Mouse (Mus musculus): ENCODE results near the gene Cbr3. TPM values are rescaled to one million over a fixed set of nuclear protein-coding genes. Genes with fewer than 3 reads are reported as not detected.
"Not testable (repeated sequence)": the region's sequence is repeated elsewhere in the genome, so short reads cannot be mapped to it uniquely, and the experiment has no call there.

Cbr3 gene
- total and polyA plus RNA-seq, 3 experiments = 7.8 to 10.8 (median 9.8) TPM

DNA sequence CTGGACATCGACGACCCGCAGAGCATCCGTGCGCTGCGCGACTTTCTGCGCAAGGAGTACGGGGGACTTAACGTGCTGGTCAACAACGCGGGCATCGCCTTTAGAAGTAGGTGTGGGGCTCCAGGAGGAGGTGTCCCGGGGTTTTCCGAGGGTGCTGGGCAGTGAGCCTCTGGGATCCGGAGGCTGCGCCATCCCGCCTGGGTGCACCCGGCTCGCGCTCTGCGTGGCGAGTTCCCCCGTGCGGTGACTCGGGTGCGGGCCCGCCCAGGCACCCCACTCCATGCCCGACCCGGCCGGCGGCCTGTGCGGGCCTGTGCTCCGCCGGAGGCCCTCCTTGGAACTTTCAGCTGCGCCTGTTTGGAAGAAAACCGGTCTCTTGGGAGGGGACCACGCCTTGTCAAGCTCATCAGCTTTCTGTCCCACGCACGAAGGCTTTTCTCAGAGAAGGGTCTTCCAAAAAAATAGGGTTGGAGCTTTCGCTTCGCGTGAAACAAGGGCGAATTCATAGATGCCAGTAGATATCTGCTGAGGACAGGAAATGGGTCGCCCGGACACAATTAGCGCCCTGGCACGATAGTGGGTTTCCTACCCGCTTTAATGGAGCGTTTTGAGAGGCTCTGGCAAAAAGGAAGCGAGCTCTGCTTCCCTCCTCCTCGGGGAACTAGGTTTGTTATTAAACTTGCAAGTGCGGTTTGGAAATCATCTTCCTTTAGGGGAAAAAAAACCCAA, 657 bp downstream of the Cbr3 start:
- Histone ChIP-seq H3K36me3 (replicated peaks in 1 of 2; ENCODE audit: control insufficient read depth in 1 of 2, insufficient read depth in 1 of 2, low read length in 1 of 2) (no peaks in the 10 kb centered on the region), H3K4me3 (replicated peaks in 1 of 3; ENCODE audit: low read depth in 2 of 3, low read length in 2 of 3, poor library complexity in 1 of 3) (peak overlapping the region; percentile 44 to 70 (median 49)), H3K9ac (ENCODE audit: insufficient read depth, low read depth) (peak overlapping the region; percentile 27), H3K79me2 (replicated peaks; ENCODE audit: control insufficient read depth, extremely low read depth, insufficient read depth, poor library complexity, severe bottlenecking) (no peaks in the 10 kb centered on the region), H3K4me2 (ENCODE audit: insufficient read depth, low read depth, poor library complexity, severe bottlenecking) (peak overlapping the region; percentile 64), H3K9me3 (replicated peaks; ENCODE audit: low read length) (no peaks in the 10 kb centered on the region), H3K4me1 (ENCODE audit: control insufficient read depth in 1 of 2, insufficient read depth in 2 of 2) (peaks cover 19 to 32% of the 10 kb centered on the region in 2 experiments), H3K27me3 (replicated peaks) (peaks cover 58% of the 10 kb centered on the region), H3K27ac (ENCODE audit: insufficient read depth, low read depth) (no peak overlapping the region)
- TF ChIP-seq NRF1 (IDR thresholded peaks at IDR 0.05; ENCODE audit: low read depth, low read length) (peak; percentile 62), PAX5 (IDR thresholded peaks at IDR 0.05; ENCODE audit: low read length) (no peak), UBTF (IDR thresholded peaks at IDR 0.05; ENCODE audit: low read depth, low read length) (0 out of 2 replicates have a peak, but pooled peaks have one; percentile 50), NELFE (IDR thresholded peaks at IDR 0.05; ENCODE audit: low read depth, low read length) (0 out of 2 replicates have a peak, but pooled peaks have one; percentile 32), POLR2A (IDR thresholded peaks at IDR 0.05; ENCODE audit: low read depth, low read length) (peak; percentile 27; the same call in 1 of the 2 replicates)
- peak; percentile 22 for DNase-seq (ENCODE audit: extremely low read depth)
- in situ Hi-C loops (cut with MboI; ENCODE audit: low pct_ligation_motif_present, low pct_unique_long_range_greater_than_20kb, low sequenced_read_pairs) (loop anchor here (10.0 to 25.0 kb wide), 4 partner anchors 51 to 579 kb away; partner anchors contain the start of genes Chaf1b and Cldn14), dilution Hi-C loops (cut with MboI; ENCODE audit: extremely low pct_ligation_motif_present, extremely low pct_unique_long_range_greater_than_20kb, low sequenced_read_pairs) (no loop called here)

- TF ChIP-seq UBTF (IDR thresholded peaks at IDR 0.05; ENCODE audit: low read depth, low read length) (no peak), TCF12 (IDR thresholded peaks at IDR 0.05; ENCODE audit: low read depth, low read length) (0 out of 2 replicates have a peak, but pooled peaks have one; percentile 3), ZKSCAN1 (IDR thresholded peaks at IDR 0.05; ENCODE audit: borderline replicate concordance, low read depth, low read length) (no peak), MAX (IDR thresholded peaks at IDR 0.05; ENCODE audit: low read length) (0 out of 2 replicates have a peak, but pooled peaks have one; percentile 14), HCFC1 (IDR thresholded peaks at IDR 0.05; ENCODE audit: low read depth, low read length) (no peak), MAZ (IDR thresholded peaks at IDR 0.05; ENCODE audit: low read depth, low read length) (no peak)
- H3K79me2 ChIP-seq (replicated peaks; ENCODE audit: control insufficient read depth, extremely low read depth, insufficient read depth, poor library complexity, severe bottlenecking) = no peaks in the 10 kb centered on the region
- peaks cover 50% of the 10 kb centered on the region for H3K27me3 ChIP-seq (replicated peaks)
- peak overlapping the region in 1 of 3 experiments; percentile 15 for H3K4me3 ChIP-seq (replicated peaks in 1 of 3; ENCODE audit: low read depth in 2 of 3, low read length in 2 of 3, poor library complexity in 1 of 3)
- H3K36me3 ChIP-seq (replicated peaks in 1 of 2; ENCODE audit: control insufficient read depth in 1 of 2, insufficient read depth in 1 of 2, low read length in 1 of 2) = no peaks in the 10 kb centered on the region
- in situ Hi-C loops (cut with MboI; ENCODE audit: low pct_ligation_motif_present, low pct_unique_long_range_greater_than_20kb, low sequenced_read_pairs) (loop anchor here (10.0 to 25.0 kb wide), 4 partner anchors 50 to 578 kb away; partner anchors contain the start of genes Chaf1b and Cldn14), dilution Hi-C loops (cut with MboI; ENCODE audit: extremely low pct_ligation_motif_present, extremely low pct_unique_long_range_greater_than_20kb, low sequenced_read_pairs) (no loop called here)
- peaks cover 16 to 32% of the 10 kb centered on the region in 2 experiments for H3K4me1 ChIP-seq (ENCODE audit: control insufficient read depth in 1 of 2, insufficient read depth in 2 of 2)
- peak overlapping the region; percentile 64 for H3K4me2 ChIP-seq (ENCODE audit: insufficient read depth, low read depth, poor library complexity, severe bottlenecking)
- peak; percentile 52 for DNase-seq (ENCODE audit: extremely low read depth)
- no peaks in the 10 kb centered on the region for H3K9me3 ChIP-seq (replicated peaks; ENCODE audit: low read length)
- H3K27ac ChIP-seq (ENCODE audit: insufficient read depth, low read depth) = no peak overlapping the region
- peak overlapping the region; percentile 27; the same call in 1 of the 2 replicates for H3K9ac ChIP-seq (ENCODE audit: insufficient read depth, low read depth)
Measured at GRCm38 (mm10) chr16:93684441-93684840, 1.4 kb downstream of the Cbr3 start.

DNA sequence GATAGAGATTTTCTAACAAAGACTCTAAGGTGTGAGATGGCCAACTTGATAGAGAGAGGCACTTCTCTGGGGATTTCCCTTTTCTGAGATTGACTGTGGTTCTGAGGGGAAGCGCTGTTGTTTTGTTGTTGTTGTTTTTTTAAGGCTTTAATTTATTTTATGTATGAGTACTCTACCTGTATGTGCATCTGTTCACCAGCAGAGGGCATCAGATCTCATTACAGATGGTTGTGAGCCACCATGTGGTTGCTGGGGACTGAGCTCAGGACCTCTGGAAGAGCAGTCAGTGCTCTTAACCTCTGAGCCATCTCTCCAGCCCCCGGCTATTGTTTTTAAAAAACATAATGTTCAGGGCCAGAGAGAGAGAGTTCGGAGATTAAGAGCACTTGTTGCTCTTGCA, 2.8 kb downstream of the Cbr3 start:
- H3K4me1 ChIP-seq (ENCODE audit: control insufficient read depth in 1 of 2, insufficient read depth in 2 of 2) = peaks cover 16 to 32% of the 10 kb centered on the region in 2 experiments
- peaks cover 40% of the 10 kb centered on the region for H3K27me3 ChIP-seq (replicated peaks)
- H3K27ac ChIP-seq (ENCODE audit: insufficient read depth, low read depth); H3K79me2 ChIP-seq (replicated peaks; ENCODE audit: control insufficient read depth, extremely low read depth, insufficient read depth, poor library complexity, severe bottlenecking); DNase-seq (ENCODE audit: extremely low read depth); H3K9ac ChIP-seq (ENCODE audit: insufficient read depth, low read depth); H3K36me3 ChIP-seq (replicated peaks in 1 of 2; ENCODE audit: control insufficient read depth in 1 of 2, insufficient read depth in 1 of 2, low read length in 1 of 2); H3K9me3 ChIP-seq (replicated peaks; ENCODE audit: low read length); H3K4me2 ChIP-seq (ENCODE audit: insufficient read depth, low read depth, poor library complexity, severe bottlenecking); dilution Hi-C loops (cut with MboI; ENCODE audit: extremely low pct_ligation_motif_present, extremely low pct_unique_long_range_greater_than_20kb, low sequenced_read_pairs); H3K4me3 ChIP-seq (replicated peaks in 1 of 3; ENCODE audit: low read depth in 2 of 3, low read length in 2 of 3, poor library complexity in 1 of 3): not testable (repeated sequence)
- in situ Hi-C loops (cut with MboI; ENCODE audit: low pct_ligation_motif_present, low pct_unique_long_range_greater_than_20kb, low sequenced_read_pairs) = loop anchor here (10.0 to 25.0 kb wide), 4 partner anchors 49 to 577 kb away; partner anchors contain the start of genes Chaf1b and Cldn14
- peak; percentile 60; the same call in 1 of the 2 replicates for TF ChIP-seq MYC (IDR thresholded peaks at IDR 0.05; ENCODE audit: low read depth, low read length)
- 0 out of 2 replicates have a peak, but pooled peaks have one; percentile 29 for TF ChIP-seq SMC3 (IDR thresholded peaks at IDR 0.05; ENCODE audit: low read depth, low read length)
- peak; percentile 26 to 64; a peak in 3 of 4 replicates for TF ChIP-seq CTCF (conservative IDR thresholded peaks at IDR 0.05 in 1 of 2, IDR thresholded peaks at IDR 0.05 in 1 of 2; ENCODE audit: low read depth in 2 of 2, low read length in 2 of 2)

Measured in CH12.LX (cell line).